Comparison of ENCODE assay signal across 8 mouse cellular contexts in the genomic region with DNA sequence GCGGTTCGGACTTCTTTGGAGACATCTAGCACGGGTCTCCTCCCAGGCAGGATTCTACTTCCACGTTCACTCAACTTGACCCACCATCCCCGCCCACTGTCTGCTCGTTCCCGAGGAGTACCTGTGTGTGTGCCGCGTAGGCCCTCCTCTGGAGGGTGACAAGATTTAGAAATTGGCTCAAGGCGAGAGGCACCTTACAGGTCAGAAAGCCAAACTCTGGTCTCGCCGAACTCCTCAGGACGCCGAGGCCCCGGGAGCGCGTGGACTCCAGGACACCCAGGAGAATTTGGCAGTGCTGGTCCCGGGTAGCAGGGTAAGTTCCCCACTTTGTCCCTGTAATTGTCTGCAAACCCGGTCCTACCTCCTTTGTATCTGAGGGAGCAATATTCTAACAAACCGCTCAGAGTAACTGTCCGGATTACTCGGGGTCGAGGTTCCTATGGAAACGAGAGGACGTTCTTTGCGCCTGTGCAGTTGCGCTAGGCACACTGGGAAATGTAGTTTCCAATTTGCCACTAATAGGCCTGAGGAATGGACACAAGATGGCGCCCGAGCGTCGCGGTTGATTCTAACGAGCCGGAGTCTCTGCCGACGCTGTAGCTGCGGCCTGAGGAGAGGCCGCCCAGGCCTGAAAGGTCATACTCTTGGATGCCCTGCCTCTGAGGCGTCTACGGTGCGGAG. TPM values are rescaled to one million over a fixed set of nuclear protein-coding genes. Genes with fewer than 3 reads are reported as not detected.
A peak's percentile ranks its signal among the peaks of the same experiment; 100 is the strongest.
DNase-seq lines count a peak whose midpoint lies in the region; ATAC-seq and TF ChIP-seq lines count a peak whose summit lies in the region.

No protein-coding gene starts in this region.

- no peaks in the 10 kb centered on the region for H3K9me3 ChIP-seq in MEL (replicated peaks; ENCODE audit: insufficient read depth, low read length)
- no peaks in the 10 kb centered on the region for H3K9me3 ChIP-seq in lung, embryonic 16.5 days (ENCODE audit: control insufficient read depth, low read length)

- TF ChIP-seq CTCF in MEL (IDR thresholded peaks at IDR 0.05 in 2 of 3, conservative IDR thresholded peaks at IDR 0.05 in 1 of 3; ENCODE audit: control insufficient read depth in 1 of 3, insufficient read depth in 1 of 3, low read depth in 2 of 3, low read length in 3 of 3, poor library complexity in 1 of 3, severe bottlenecking in 1 of 3), result peak; percentile 74 to 100 (median 91)
- peak; percentile 96 for TF ChIP-seq CTCF in cerebellum, adult 2 months (IDR thresholded peaks at IDR 0.05; ENCODE audit: borderline replicate concordance, insufficient read depth, low read depth, low read length)

- H3K79me2 ChIP-seq in MEL (ENCODE audit: control insufficient read depth, insufficient read depth, low read length, poor library complexity), result peaks cover 3% of the 10 kb centered on the region; the same call in 1 of the 2 replicates

- TF ChIP-seq EP300 in MEL (IDR thresholded peaks at IDR 0.05; ENCODE audit: low read depth in 1 of 2, low read length in 2 of 2), result no peak

- H3K4me3 ChIP-seq in MEL (ENCODE audit: control insufficient read depth in 1 of 2, insufficient read depth in 1 of 2, low read depth in 2 of 2, low read length in 2 of 2), result peak overlapping the region; percentile 71 to 80
- H3K4me3 ChIP-seq in cerebellum, adult 2 months (replicated peaks; ENCODE audit: insufficient read depth, low read depth, low read length), result peak overlapping the region; percentile 72
- H3K4me3 ChIP-seq in lung, embryonic 16.5 days (ENCODE audit: low read length), result peak overlapping the region; percentile 71

- H3K4me1 ChIP-seq in MEL (ENCODE audit: control insufficient read depth in 1 of 2, insufficient read depth in 2 of 2, low read length in 2 of 2), result peaks cover 2 to 4% of the 10 kb centered on the region in 2 experiments; a peak in 3 of 4 replicates
- no peaks in the 10 kb centered on the region for H3K4me1 ChIP-seq in cerebellum, adult 2 months (ENCODE audit: control insufficient read depth, insufficient read depth, low read length)
- peaks cover 5% of the 10 kb centered on the region for H3K4me1 ChIP-seq in lung, embryonic 16.5 days (replicated peaks; ENCODE audit: control insufficient read depth, insufficient read depth, low read length)

- under 1% methylated on average over 41 of the region's 41 CpGs for WGBS in cerebellum, adult 2 months
- under 1% methylated on average over 41 of the region's 41 CpGs for WGBS in lung, embryonic 16.5 days

- peaks cover 0 to 3% of the 10 kb centered on the region in 2 experiments; a peak in 1 of 4 replicates for H3K36me3 ChIP-seq in MEL (ENCODE audit: control insufficient read depth in 1 of 2, insufficient read depth in 2 of 2, low read length in 2 of 2)
- no peaks in the 10 kb centered on the region for H3K36me3 ChIP-seq in lung, embryonic 16.5 days (ENCODE audit: control insufficient read depth, insufficient read depth, low read length)

- TF ChIP-seq RAD21 in MEL (IDR thresholded peaks at IDR 0.05; ENCODE audit: low read depth, low read length), result peak; percentile 100

- H3K9ac ChIP-seq in MEL (ENCODE audit: control insufficient read depth, low read depth, low read length, poor library complexity, severe bottlenecking), result peak overlapping the region; percentile 83
- H3K9ac ChIP-seq in lung, embryonic 16.5 days (ENCODE audit: low read length), result peak overlapping the region; percentile 70

- H3K27ac ChIP-seq in MEL (ENCODE audit: control insufficient read depth, low read depth, low read length), result peak overlapping the region; percentile 22; the same call in 1 of the 2 replicates
- 0 out of 2 replicates have a peak overlapping the region, but pooled peaks have one; percentile 12 for H3K27ac ChIP-seq in cerebellum, adult 2 months (ENCODE audit: insufficient read depth, low read length)
- 0 out of 2 replicates have a peak overlapping the region, but pooled peaks have one; percentile 10 for H3K27ac ChIP-seq in lung, embryonic 16.5 days (ENCODE audit: low read length)

- peak; percentile 91 to 93 for ATAC-seq in hematopoietic stem cell, adult 5-6 weeks (replicated peaks in 1 of 2; ENCODE audit: insufficient read depth in 1 of 2, low FRiP score in 2 of 2, low TSS enrichment in 1 of 2, low read depth in 1 of 2, poor library complexity in 2 of 2, severe bottlenecking in 2 of 2)
- ATAC-seq in lung, embryonic 16.5 days (ENCODE audit: low read depth), result peak; percentile 94

- peak overlapping the region; percentile 87 for H3K4me2 ChIP-seq in lung, embryonic 16.5 days (ENCODE audit: low read depth, low read length)

- TF ChIP-seq POLR2A in MEL (IDR thresholded peaks at IDR 0.05; ENCODE audit: control insufficient read depth in 1 of 2, insufficient read depth in 1 of 2, low read depth in 1 of 2, low read length in 2 of 2, poor library complexity in 1 of 2), result peak; percentile 36 to 47; a peak in 1 of 4 replicates
- 0 out of 2 replicates have a peak, but pooled peaks have one; percentile 39 for TF ChIP-seq POLR2A in cerebellum, adult 2 months (IDR thresholded peaks at IDR 0.05; ENCODE audit: borderline replicate concordance, insufficient read depth, low read length)

- DNase-seq in MEL (ENCODE audit: low read depth, low spot score), result peak; percentile 96
- peak; percentile 92 to 96 for DNase-seq in cerebellum, adult 2 months
- peak; percentile 95 for DNase-seq in forelimb bud, embryonic 11.5 days (ENCODE audit: low read depth, low spot score)
- DNase-seq in layer of hippocampus, adult 9-10 months (ENCODE audit: low spot score), result peak; percentile 95
- DNase-seq in ovary, postnatal 10 days (ENCODE audit: low spot score), result peak; percentile 71
- peak; percentile 80 to 92 for DNase-seq in thymus, postnatal 10 days (ENCODE audit: low spot score in 2 of 2)

- no peaks in the 10 kb centered on the region for H3K27me3 ChIP-seq in MEL (ENCODE audit: control insufficient read depth in 1 of 2, insufficient read depth in 2 of 2, low read length in 2 of 2)
- no peaks in the 10 kb centered on the region for H3K27me3 ChIP-seq in cerebellum, adult 2 months (ENCODE audit: control insufficient read depth, insufficient read depth, low read length)
- no peaks in the 10 kb centered on the region for H3K27me3 ChIP-seq in lung, embryonic 16.5 days (ENCODE audit: control insufficient read depth, insufficient read depth, low read depth, low read length)

TF ChIP-seq in MEL, 35 proteins besides CTCF, POLR2A, EP300 and RAD21 (continues in another document):
- TF ChIP-seq MYC (IDR thresholded peaks at IDR 0.05; ENCODE audit: low read depth, low read length) (no peak), USF1 (IDR thresholded peaks at IDR 0.05; ENCODE audit: low read depth, low read length) (0 out of 2 replicates have a peak, but pooled peaks have one; percentile 5), UBTF (IDR thresholded peaks at IDR 0.05; ENCODE audit: borderline replicate concordance, insufficient read depth, low read depth, low read length) (no peak), MAFK (IDR thresholded peaks at IDR 0.05; ENCODE audit: borderline replicate concordance, low read depth, low read length) (no peak), MAZ (IDR thresholded peaks at IDR 0.05; ENCODE audit: low read depth, low read length) (0 out of 2 replicates have a peak, but pooled peaks have one; percentile 49), ELF1 (IDR thresholded peaks at IDR 0.05; ENCODE audit: low read depth, low read length) (peak; percentile 81), ETS1 (IDR thresholded peaks at IDR 0.05; ENCODE audit: low read depth, low read length) (no peak; the same call in 1 of the 2 replicates), NRF1 (IDR thresholded peaks at IDR 0.05; ENCODE audit: insufficient read depth, low read depth, low read length, poor library complexity, severe bottlenecking) (peak; percentile 92), MXI1 (IDR thresholded peaks at IDR 0.05; ENCODE audit: low read depth, low read length) (peak; percentile 87), HCFC1 (IDR thresholded peaks at IDR 0.05; ENCODE audit: low read depth, low read length) (peak; percentile 100)

RNA-seq across cellular contexts. Expression of gene Ssh3, which starts 11.6 kb away (rescaled TPM):
- total RNA-seq in MEL (2012; rRNA removed), result 7.4 and 9.2 TPM in 2 replicates
- polyA plus RNA-seq in MEL (2012; ENCODE audit: insufficient read depth in 1 of 2, insufficient read length in 2 of 2, low read depth in 1 of 2, low replicate concordance in 2 of 2, missing spikeins in 1 of 2), result 10 to 100 TPM in 1 of 2 experiments, not detected in 1; 14.1 TPM
- 139 and 151 TPM in 2 replicates for polyA plus RNA-seq in cerebellum, adult 2 months (2012; rRNA removed)
- total RNA-seq in hematopoietic stem cell, adult 5-6 weeks (2017), result 23.2 and 32.7 TPM in 2 replicates
- 20.0 and 21.5 TPM in 2 replicates for polyA plus RNA-seq in lung, embryonic 16.5 days (2015; fragmentation: Nextera tagmentation; extraction: Ambion mirVana)

RNA-seq across cellular contexts. Expression of gene Ankrd13d, which starts 25.6 kb away (rescaled TPM):
- 0.96 and 1.4 TPM in 2 replicates for total RNA-seq in MEL (2012; rRNA removed)
- polyA plus RNA-seq in MEL (2012; ENCODE audit: insufficient read depth in 1 of 2, insufficient read length in 2 of 2, low read depth in 1 of 2, low replicate concordance in 2 of 2, missing spikeins in 1 of 2), result 1 to 10 TPM in 1 of 2 experiments, not detected in 1; 2.6 TPM
- polyA plus RNA-seq in cerebellum, adult 2 months (2012; rRNA removed), result 74.3 and 76.1 TPM in 2 replicates
- 6.0 and 6.6 TPM in 2 replicates for total RNA-seq in hematopoietic stem cell, adult 5-6 weeks (2017)
- 3.5 and 5.2 TPM in 2 replicates for polyA plus RNA-seq in lung, embryonic 16.5 days (2015; fragmentation: Nextera tagmentation; extraction: Ambion mirVana)

RNA-seq across cellular contexts. Expression of gene Pold4, which starts 25.7 kb away (rescaled TPM):
- total RNA-seq in MEL (2012; rRNA removed), result 18.5 and 21.1 TPM in 2 replicates
- polyA plus RNA-seq in MEL (2012; ENCODE audit: insufficient read depth in 1 of 2, insufficient read length in 2 of 2, low read depth in 1 of 2, low replicate concordance in 2 of 2, missing spikeins in 1 of 2), result 10 to 100 TPM in 1 of 2 experiments, not detected in 1; 40.4 TPM
- polyA plus RNA-seq in cerebellum, adult 2 months (2012; rRNA removed), result 39.3 and 40.1 TPM in 2 replicates
- 61.0 and 88.8 TPM in 2 replicates for total RNA-seq in hematopoietic stem cell, adult 5-6 weeks (2017)
- 32.6 and 38.0 TPM in 2 replicates for polyA plus RNA-seq in lung, embryonic 16.5 days (2015; fragmentation: Nextera tagmentation; extraction: Ambion mirVana)

RNA-seq across cellular contexts. Expression of gene AC109138.7, which starts 43.2 kb away (rescaled TPM):
- total RNA-seq in MEL (2012; rRNA removed), result not detected in 2 replicates
- not detected for polyA plus RNA-seq in MEL (2012; ENCODE audit: insufficient read depth in 1 of 2, insufficient read length in 2 of 2, low read depth in 1 of 2, low replicate concordance in 2 of 2, missing spikeins in 1 of 2)
- 0.77 TPM in 1 of 2 replicates, not detected in the other for polyA plus RNA-seq in cerebellum, adult 2 months (2012; rRNA removed)
- not detected in 2 replicates for total RNA-seq in hematopoietic stem cell, adult 5-6 weeks (2017)
- not detected in 2 replicates for polyA plus RNA-seq in lung, embryonic 16.5 days (2015; fragmentation: Nextera tagmentation; extraction: Ambion mirVana)

RNA-seq across cellular contexts. Expression of gene Clcf1, which starts 43.3 kb away (rescaled TPM):
- total RNA-seq in MEL (2012; rRNA removed), result 0.13 and 0.42 TPM in 2 replicates
- 1 to 10 TPM in 1 of 2 experiments, not detected in 1; 2.3 TPM for polyA plus RNA-seq in MEL (2012; ENCODE audit: insufficient read depth in 1 of 2, insufficient read length in 2 of 2, low read depth in 1 of 2, low replicate concordance in 2 of 2, missing spikeins in 1 of 2)
- polyA plus RNA-seq in cerebellum, adult 2 months (2012; rRNA removed), result 4.3 and 5.0 TPM in 2 replicates
- 12.8 and 17.3 TPM in 2 replicates for total RNA-seq in hematopoietic stem cell, adult 5-6 weeks (2017)
- polyA plus RNA-seq in lung, embryonic 16.5 days (2015; fragmentation: Nextera tagmentation; extraction: Ambion mirVana), result 4.8 and 6.1 TPM in 2 replicates

Comparison
In these comparisons a context has a peak if more than half of its experiments do, and no peak if none do; other contexts are left out.
1. Peak in every context shown above with its lines: DNase-seq, ATAC-seq, H3K4me3 ChIP-seq and H3K27ac ChIP-seq.
2. RNA of gene Ankrd13d, which starts 25.6 kb away (polyA plus RNA-seq): 74.3 to 76.1 TPM in cerebellum, adult 2 months; 3.5 to 5.2 TPM in lung, embryonic 16.5 days and 2.6 TPM in MEL; every median in the first group is over 10 times any median in the second.